Mouse (Mus musculus) lung, adult 2 months (tissue): ENCODE results near the gene Vmn1r55.

ENCODE experiments used
- CTCF ChIP-seq: fragments of 200-500 bp; IDR thresholded peaks from 2 replicates; pipeline ENCODE4 v1.5.1; 2011; ENCODE audit warnings: mild to moderate bottlenecking, low read length, control low read depth; ENCODE audit not compliant: insufficient read depth
- POLR2A ChIP-seq: fragments of 200-500 bp; IDR thresholded peaks from 2 replicates; pipeline ENCODE4 v1.6.1; 2011; ENCODE audit warnings: low read depth, mild to moderate bottlenecking, control low read depth, low read length, borderline replicate concordance; ENCODE audit errors: extremely low read depth

- TF ChIP-seq CTCF = no peak
- TF ChIP-seq POLR2A = no peak
Observed at GRCm38 (mm10) chr7:5101066-5101663, 48.3 kb downstream of the Vmn1r55 start.
